Mouse (Mus musculus): Measurements from ENCODE around the gene Pde8b. TPM values are rescaled to one million over a fixed set of nuclear protein-coding genes. Genes with fewer than 3 reads are reported as not detected.
A peak's percentile ranks its signal among the peaks of the same experiment; 100 is the strongest.

Pde8b gene
- polyA plus RNA-seq, 1 experiment, result 0.06 TPM

DNA sequence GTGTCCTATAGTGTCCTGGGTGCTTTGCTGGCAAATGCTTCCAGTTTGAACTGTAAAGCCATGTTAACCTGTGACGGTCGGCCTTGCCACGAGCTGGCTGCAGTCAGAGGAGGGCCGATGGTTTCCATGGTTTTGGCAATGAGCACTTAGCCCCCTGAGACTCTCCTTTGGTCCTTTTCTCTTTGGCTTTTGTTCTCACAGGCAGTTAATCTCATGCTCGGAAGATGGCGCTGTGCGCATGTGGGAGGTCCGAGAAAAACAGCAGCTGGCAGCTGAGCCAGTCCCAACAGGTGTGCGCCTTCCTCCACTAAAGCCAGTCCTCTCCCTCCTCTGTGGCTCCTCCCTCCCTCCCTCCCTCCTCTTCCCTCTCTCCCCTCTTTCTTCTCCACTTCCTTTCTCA, 232.2 kb downstream of the Pde8b start:
- Histone ChIP-seq H3K4me3 (replicated peaks) (no peak overlapping the region), H3K36me3 (replicated peaks; ENCODE audit: low read length) (peaks cover 26% of the 10 kb centered on the region), H3K27me3 (replicated peaks) (no peaks in the 10 kb centered on the region), H3K9me3 (no peaks in the 10 kb centered on the region), H3K4me1 (no peaks in the 10 kb centered on the region)
- TF ChIP-seq FLI1 (IDR thresholded peaks at IDR 0.05; ENCODE audit: low read length), result no peak
- TF ChIP-seq GATA1 (IDR thresholded peaks at IDR 0.05; ENCODE audit: borderline replicate concordance, low read length), result no peak

DNA sequence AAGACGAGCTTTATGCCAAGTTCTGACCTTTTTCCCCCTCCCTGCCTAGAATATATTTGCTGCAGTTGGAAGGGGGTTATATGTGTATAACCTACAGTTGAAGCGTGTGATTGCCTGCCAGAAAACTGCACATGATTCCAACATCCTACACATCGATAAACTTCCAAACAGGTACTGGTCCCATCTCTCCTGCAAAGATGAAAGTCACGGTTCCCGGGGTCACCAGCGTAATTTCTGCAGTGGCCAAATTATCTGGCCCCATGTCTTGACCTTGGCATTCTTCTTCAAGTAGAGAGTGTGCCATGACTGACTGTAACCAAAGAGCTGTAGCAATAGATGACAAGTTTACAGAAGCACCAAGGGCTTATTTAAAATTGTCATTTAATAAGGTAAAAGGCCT, 232.9 kb downstream of the Pde8b start:
- H3K27me3 ChIP-seq (replicated peaks), result no peaks in the 10 kb centered on the region
- peaks cover 22% of the 10 kb centered on the region for H3K36me3 ChIP-seq (replicated peaks; ENCODE audit: low read length)
- H3K4me3 ChIP-seq (replicated peaks), result no peak overlapping the region
- no peaks in the 10 kb centered on the region for H3K4me1 ChIP-seq
- H3K9me3 ChIP-seq, result no peaks in the 10 kb centered on the region
- TF ChIP-seq GATA1 (IDR thresholded peaks at IDR 0.05; ENCODE audit: borderline replicate concordance, low read length), result no peak
- TF ChIP-seq FLI1 (IDR thresholded peaks at IDR 0.05; ENCODE audit: low read length), result no peak

DNA sequence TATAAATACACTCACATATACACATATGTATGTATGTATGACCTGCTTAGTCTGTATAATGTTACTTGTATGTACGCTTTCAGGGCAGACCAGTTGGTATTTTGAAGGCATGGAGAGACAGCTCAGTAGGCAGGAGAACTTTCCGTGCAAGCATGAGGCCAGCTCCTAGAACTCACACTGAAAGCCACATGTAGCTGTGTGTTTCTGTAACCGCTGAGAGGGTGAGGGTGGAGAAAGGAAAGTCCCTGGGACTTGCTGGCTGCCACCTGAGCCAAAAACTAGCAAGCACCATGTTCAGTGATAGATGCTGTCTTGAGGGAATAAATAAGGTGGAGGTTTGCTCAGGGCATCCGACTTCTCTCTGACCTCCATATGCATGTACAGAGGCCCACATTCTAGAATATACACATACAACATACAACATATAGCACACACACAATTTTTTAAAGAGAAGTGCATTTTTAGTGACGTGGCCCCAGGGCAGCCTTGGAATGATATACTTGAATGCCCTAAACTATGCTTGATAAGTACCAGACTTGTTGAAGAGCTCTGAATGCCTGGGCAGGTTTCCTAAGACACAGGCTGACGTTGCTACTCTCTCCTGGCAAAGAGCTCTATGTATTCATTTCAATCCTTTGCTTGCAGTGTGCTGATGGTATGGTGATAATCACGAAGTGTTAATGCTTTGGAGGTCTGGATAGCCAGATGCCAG, 238.4 kb downstream of the Pde8b start:
- TF ChIP-seq GATA1 (IDR thresholded peaks at IDR 0.05; ENCODE audit: borderline replicate concordance, low read length) (no peak), FLI1 (IDR thresholded peaks at IDR 0.05; ENCODE audit: low read length) (no peak)
- no peak overlapping the region for H3K4me3 ChIP-seq (replicated peaks)
- H3K27me3 ChIP-seq (replicated peaks), result peaks cover 5% of the 10 kb centered on the region
- H3K4me1 ChIP-seq, result peaks cover 10% of the 10 kb centered on the region
- H3K9me3 ChIP-seq, result no peaks in the 10 kb centered on the region
- peaks cover 17% of the 10 kb centered on the region for H3K36me3 ChIP-seq (replicated peaks; ENCODE audit: low read length)

DNA sequence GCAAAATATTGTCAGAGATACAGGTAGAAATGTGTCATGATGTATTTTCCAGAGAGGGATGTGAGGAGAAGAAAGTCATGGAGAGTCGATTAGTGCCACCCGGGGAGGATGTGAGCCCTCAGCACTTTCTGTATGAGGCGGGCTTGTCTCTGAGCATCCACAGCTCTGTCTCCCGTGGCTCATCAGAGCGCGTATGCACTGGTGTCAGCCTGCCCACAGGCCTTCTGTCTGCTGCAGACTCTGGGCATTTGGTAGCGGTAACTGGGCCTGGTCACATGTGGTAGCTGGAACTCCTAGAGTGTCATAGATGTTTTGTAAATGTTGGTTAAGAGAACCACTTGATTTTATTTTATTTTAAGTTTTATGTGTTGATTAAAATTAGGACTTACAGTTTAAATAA, 240.9 kb downstream of the Pde8b start:
- no peak for TF ChIP-seq FLI1 (IDR thresholded peaks at IDR 0.05; ENCODE audit: low read length)
- TF ChIP-seq GATA1 (IDR thresholded peaks at IDR 0.05; ENCODE audit: borderline replicate concordance, low read length), result no peak
- peaks cover 7% of the 10 kb centered on the region for H3K27me3 ChIP-seq (replicated peaks)
- H3K4me3 ChIP-seq (replicated peaks), result no peak overlapping the region
- peaks cover 12% of the 10 kb centered on the region for H3K36me3 ChIP-seq (replicated peaks; ENCODE audit: low read length)
- H3K4me1 ChIP-seq, result peaks cover 16% of the 10 kb centered on the region
- H3K9me3 ChIP-seq, result no peaks in the 10 kb centered on the region

DNA sequence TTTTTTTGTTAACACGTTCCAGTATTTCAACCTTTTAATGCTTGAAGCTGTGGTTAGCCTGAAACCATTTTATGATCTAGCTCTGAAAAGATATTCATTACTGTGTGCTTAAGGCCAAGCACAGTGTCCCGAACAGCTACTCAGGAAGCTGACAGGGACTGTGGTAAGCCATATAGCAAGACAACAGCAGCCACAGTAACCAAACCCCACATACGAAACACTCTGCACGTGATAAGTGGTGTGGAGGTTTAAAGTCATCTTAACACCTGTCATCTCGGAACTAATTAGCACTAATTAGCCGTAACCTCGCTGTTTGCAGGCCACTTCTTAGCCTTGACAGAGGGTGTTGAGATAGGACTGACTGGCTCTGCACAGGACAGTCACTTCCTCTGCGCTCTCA, 242.9 kb downstream of the Pde8b start:
- H3K36me3 ChIP-seq (replicated peaks; ENCODE audit: low read length), result peaks cover 12% of the 10 kb centered on the region
- TF ChIP-seq GATA1 (IDR thresholded peaks at IDR 0.05; ENCODE audit: borderline replicate concordance, low read length) (no peak), FLI1 (IDR thresholded peaks at IDR 0.05; ENCODE audit: low read length) (no peak)

DNA sequence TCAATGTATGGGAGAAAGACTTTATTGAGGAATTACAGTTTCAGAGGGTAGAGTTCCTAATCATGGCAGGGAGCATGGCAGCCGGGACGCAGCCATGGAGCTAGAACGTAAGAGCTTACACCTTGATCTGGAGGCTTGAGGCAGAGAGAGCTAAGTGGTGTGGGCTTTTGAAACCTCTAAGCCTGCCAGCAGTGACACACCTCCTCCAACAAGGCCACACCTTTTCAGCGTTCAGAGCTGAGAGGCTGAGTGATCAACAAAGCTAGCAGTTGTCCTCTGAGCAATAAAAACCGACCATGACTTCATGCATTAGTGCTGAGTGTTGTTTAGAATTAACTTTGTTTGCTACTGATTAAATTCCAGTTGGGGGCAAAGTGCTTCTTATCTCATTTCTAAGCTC, 259.6 kb downstream of the Pde8b start:
- Histone ChIP-seq H3K27me3 (replicated peaks) (no peaks in the 10 kb centered on the region), H3K4me3 (replicated peaks) (no peak overlapping the region), H3K4me1 (no peaks in the 10 kb centered on the region; the same call in 1 of the 2 replicates), H3K36me3 (replicated peaks; ENCODE audit: low read length) (peaks cover 7% of the 10 kb centered on the region), H3K9me3 (peaks cover 10% of the 10 kb centered on the region; the same call in 1 of the 2 replicates)
- TF ChIP-seq FLI1 (IDR thresholded peaks at IDR 0.05; ENCODE audit: low read length) (no peak), GATA1 (IDR thresholded peaks at IDR 0.05; ENCODE audit: borderline replicate concordance, low read length) (no peak)

More for the DNA sequence above, 242.9 kb downstream of the Pde8b start:
- H3K9me3 ChIP-seq, result no peaks in the 10 kb centered on the region
- H3K27me3 ChIP-seq (replicated peaks), result peaks cover 7% of the 10 kb centered on the region
- H3K4me3 ChIP-seq (replicated peaks), result peak overlapping the region; percentile 29
- H3K4me1 ChIP-seq, result peaks cover 16% of the 10 kb centered on the region

DNA sequence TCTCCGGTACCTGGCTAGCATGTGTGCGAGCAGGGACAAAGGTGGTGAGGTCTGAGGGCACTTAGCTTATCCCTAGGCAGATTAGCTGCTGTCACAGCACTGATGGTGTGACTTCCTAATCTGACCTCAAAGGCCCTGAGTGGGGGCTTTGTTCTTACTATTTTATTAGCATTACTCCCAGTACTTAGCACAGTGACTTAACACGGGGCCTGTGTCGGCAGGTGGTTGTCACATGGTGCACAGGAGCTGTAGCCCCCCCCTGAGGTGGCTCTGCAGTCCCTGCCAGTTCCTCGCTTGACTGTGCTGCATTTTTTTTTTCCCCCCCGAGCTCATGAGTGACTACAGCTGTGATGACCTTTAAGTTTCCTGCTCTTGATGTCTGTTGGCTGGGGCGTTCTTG, 271.1 kb downstream of the Pde8b start:
- H3K4me1 ChIP-seq, result peaks cover 21% of the 10 kb centered on the region
- peaks cover 19% of the 10 kb centered on the region for H3K36me3 ChIP-seq (replicated peaks; ENCODE audit: low read length)
- TF ChIP-seq FLI1 (IDR thresholded peaks at IDR 0.05; ENCODE audit: low read length) (no peak), GATA1 (IDR thresholded peaks at IDR 0.05; ENCODE audit: borderline replicate concordance, low read length) (no peak)
- H3K4me3 ChIP-seq (replicated peaks), result no peak overlapping the region
- H3K9me3 ChIP-seq, result no peaks in the 10 kb centered on the region
- H3K27me3 ChIP-seq (replicated peaks), result no peaks in the 10 kb centered on the region

DNA sequence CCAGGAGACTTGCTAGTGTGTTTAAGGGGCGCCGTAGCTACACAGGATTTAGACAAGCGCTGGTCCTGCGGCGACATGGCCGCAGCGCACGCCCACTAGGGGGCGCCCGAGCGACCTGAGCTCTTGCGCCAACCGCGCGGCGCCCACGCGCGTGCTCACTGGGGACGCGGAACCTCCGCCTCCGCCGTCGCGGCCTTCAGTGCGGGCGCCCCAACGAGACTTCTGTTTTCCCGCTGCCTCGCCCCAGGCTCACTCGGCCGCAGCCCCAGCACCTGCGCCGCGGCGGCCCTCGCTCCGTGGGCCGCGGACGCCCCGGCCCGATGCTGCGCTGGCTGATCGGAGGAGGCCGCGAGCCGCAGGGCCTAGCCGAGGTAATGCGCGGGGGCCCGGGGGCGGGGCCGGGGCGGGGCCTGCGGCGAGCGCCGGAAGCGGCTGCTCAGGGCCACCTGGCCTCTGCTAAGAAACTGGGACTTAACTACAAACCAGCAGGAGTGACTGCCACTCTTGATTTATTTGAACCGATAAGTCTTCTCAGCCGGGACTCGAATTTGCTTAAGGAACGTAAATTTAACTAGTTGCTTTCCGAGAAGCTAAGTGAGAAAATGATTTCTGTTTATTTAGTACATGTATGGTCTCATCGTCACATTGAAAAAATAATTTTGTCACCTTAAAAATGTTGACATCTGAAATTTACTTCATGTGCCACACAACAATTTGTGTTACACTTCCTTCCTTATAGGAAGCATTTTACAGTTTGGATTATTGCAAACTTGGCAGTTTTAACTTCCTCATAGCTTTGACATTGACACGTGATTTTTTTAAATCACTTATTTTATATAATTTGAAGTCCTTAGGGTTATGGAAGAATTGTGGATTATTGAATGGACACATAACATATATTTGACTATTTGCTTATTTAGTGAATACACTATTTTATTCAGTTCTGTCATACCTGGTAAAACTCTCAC, 273.6 kb downstream of the Pde8b start, which contains the start of gene Wdr41:
TSS of gene Wdr41 (plus strand) at position 126 of the 968 bp plus-strand sequence.
- TF ChIP-seq FLI1 (IDR thresholded peaks at IDR 0.05; ENCODE audit: low read length) (no peak), GATA1 (IDR thresholded peaks at IDR 0.05; ENCODE audit: borderline replicate concordance, low read length) (no peak)
- H3K36me3 ChIP-seq (replicated peaks; ENCODE audit: low read length), result peaks cover 9% of the 10 kb centered on the region
- peaks cover 26% of the 10 kb centered on the region for H3K4me1 ChIP-seq
- H3K4me3 ChIP-seq (replicated peaks), result peak within 1 kb of the TSS; percentile 93
- H3K27me3 ChIP-seq (replicated peaks), result peaks cover 15% of the 10 kb centered on the region
- H3K9me3 ChIP-seq, result peaks cover 6% of the 10 kb centered on the region

DNA sequence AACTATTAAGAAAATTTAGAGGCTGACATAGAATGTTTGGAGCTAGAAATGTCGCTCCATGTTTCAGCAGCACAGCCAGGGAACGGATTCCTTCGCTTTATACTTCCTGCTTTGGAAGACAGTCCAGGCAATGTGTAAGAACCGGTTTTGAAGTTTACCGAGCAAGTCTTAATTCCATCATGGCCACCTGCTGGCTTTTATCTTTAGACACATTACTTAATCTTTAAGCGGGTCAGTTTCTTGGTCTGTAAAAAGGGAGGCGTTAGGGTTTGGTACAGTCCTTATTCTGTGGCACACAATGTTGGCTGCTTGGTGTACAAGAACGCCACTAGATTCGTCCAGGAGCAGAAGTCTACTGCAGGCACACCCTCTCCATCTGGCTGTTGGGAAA, 274.3 kb downstream of the Pde8b start:
- peak overlapping the region; percentile 93 for H3K4me3 ChIP-seq (replicated peaks)
- TF ChIP-seq FLI1 (IDR thresholded peaks at IDR 0.05; ENCODE audit: low read length) (no peak), GATA1 (IDR thresholded peaks at IDR 0.05; ENCODE audit: borderline replicate concordance, low read length) (no peak)
- peaks cover 3% of the 10 kb centered on the region for H3K36me3 ChIP-seq (replicated peaks; ENCODE audit: low read length)
- H3K27me3 ChIP-seq (replicated peaks), result peaks cover 15% of the 10 kb centered on the region
- H3K9me3 ChIP-seq, result peaks cover 6% of the 10 kb centered on the region
- peaks cover 26% of the 10 kb centered on the region for H3K4me1 ChIP-seq

Other genes with a start within 250 kb of the Pde8b start
- gene Zbed3, start 73.3 kb upstream of the Pde8b start, polyA plus RNA-seq (2012; ENCODE audit: insufficient read depth, low replicate concordance), result 5.3 and 12.4 TPM in 2 replicates
- 10.7 and 35.3 TPM in 2 replicates for gene Aggf1, start 125.0 kb upstream of the Pde8b start, polyA plus RNA-seq (2012; ENCODE audit: insufficient read depth, low replicate concordance)
- gene Crhbp, start 194.6 kb upstream of the Pde8b start, polyA plus RNA-seq (2012; ENCODE audit: insufficient read depth, low replicate concordance), result not detected in 2 replicates
- not detected in 2 replicates for gene S100z, start 228.4 kb upstream of the Pde8b start, polyA plus RNA-seq (2012; ENCODE audit: insufficient read depth, low replicate concordance)

Measured in megakaryocyte, embryonic 14.5 days (primary cell).